Mouse (Mus musculus) cerebellum, postnatal 25 days (tissue): Measurements from ENCODE around the gene Olfr1466.

Source experiments
- DNase-seq, 2 experiments: peaks; one replicate each; pipeline ENCODE4 v3.0.0; 2021; ENCODE audit warnings: mixed read lengths in 2 of 2

The Olfr1466 gene

GRCm38 (mm10) chr19:13338562-13338961 lies at the start of gene Olfr1466:
Gene Olfr1466 (plus strand): TSS chr19:13338862.
- DNase-seq = no peak

- DNase-seq = no peak
These were observed 23.2 kb upstream of the Olfr1466 start, which contains the start of gene Olfr1465 for GRCm38 (mm10) chr19:13315441-13315840. Gene Olfr1465 (minus strand): TSS chr19:13315541.

- no peak for DNase-seq
These were observed 23.3 kb downstream of the Olfr1466 start, which contains the start of gene Olfr1467 for GRCm38 (mm10) chr19:13361936-13362335. Gene Olfr1467 (plus strand): TSS chr19:13362236.
